Mouse (Mus musculus) hindbrain, embryonic 14.5 days (tissue): Measurements from ENCODE around the gene Mturn. TPM values are rescaled to one million over a fixed set of nuclear protein-coding genes. Genes with fewer than 3 reads are reported as not detected.

Experiments
- ATAC-seq: fragments of 200-750 bp; cut with Nextera tagmentation; 2 replicates; pipeline ENCODE4 v1.8.0; 2017; ENCODE audit warnings: moderate number of reproducible peaks, mild to moderate bottlenecking, moderate TSS enrichment, moderate library complexity; ENCODE audit not compliant: low FRiP score
- DNase-seq: peaks from one replicate; pipeline ENCODE4 v3.0.0-alpha.2; 2015; ENCODE audit warnings: low spot score
- H3K27ac ChIP-seq: fragments of 300-500 bp; sonication (generic); 2 replicates; pipeline ENCODE4 v1.5.1; 2014; ENCODE audit warnings: mild to moderate bottlenecking, moderate library complexity
- H3K27me3 ChIP-seq: fragments of 300-500 bp; sonication (generic); 2 replicates; pipeline ENCODE4 v1.6.1; 2014; ENCODE audit warnings: mild to moderate bottlenecking, low read length, mixed read lengths; ENCODE audit not compliant: control insufficient read depth, insufficient read depth
- H3K36me3 ChIP-seq: fragments of 300-500 bp; sonication (generic); replicated peaks from 2 replicates; pipeline ENCODE4 v1.6.1; 2014; ENCODE audit not compliant: control insufficient read depth, insufficient read depth
- H3K4me1 ChIP-seq: fragments of 300-500 bp; sonication (generic); replicated peaks from 2 replicates; pipeline ENCODE4 v1.6.1; 2014; ENCODE audit warnings: antibody characterized with exemption, low read length, mixed read lengths; ENCODE audit not compliant: control insufficient read depth, insufficient read depth
- H3K4me2 ChIP-seq: fragments of 300-500 bp; sonication (generic); replicated peaks from 2 replicates; pipeline ENCODE4 v1.6.1; 2014; ENCODE audit warnings: mild to moderate bottlenecking, moderate library complexity
- H3K4me3 ChIP-seq: fragments of 300-500 bp; sonication (generic); replicated peaks from 2 replicates; pipeline ENCODE4 v1.5.1; 2014; ENCODE audit warnings: mild to moderate bottlenecking, low read length
- H3K9ac ChIP-seq: fragments of 300-500 bp; sonication (generic); 2 replicates; pipeline ENCODE4 v1.6.1; 2014
- H3K9me3 ChIP-seq: fragments of 300-500 bp; sonication (generic); 2 replicates; pipeline ENCODE4 v1.6.1; 2016; ENCODE audit warnings: low read length; ENCODE audit not compliant: control insufficient read depth
- WGBS: fragments of 180-500 bp; shearing (Covaris S2); extraction: QIAGEN DNeasy Blood & Tissue Kit; methylation state at CpG from one replicate; pipeline ENCODE4 v1.1.7; 2014; 5-methylcytosine and 5-hydroxymethylcytosine counted together
- polyA plus RNA-seq: library from polyadenylated mRNA; unstranded; fragments of >200 nt; fragmentation: Nextera tagmentation; extraction: Ambion mirVana; gene quantifications from 2 replicates; pipeline ENCODE4 v1.2.1, GENCODE M21; 2014

Mturn gene
- polyA plus RNA-seq, 1 experiment from 2014 or later = 101 TPM

GRCm38 (mm10) chr6:54720512-54721251 lies 39.3 kb downstream of the Mturn start:
- 60% methylated on average over 9 of the region's 9 CpGs for WGBS
- Histone ChIP-seq H3K9ac (no peak overlapping the region), H3K9me3 (no peaks in the 10 kb centered on the region), H3K36me3 (no peaks in the 10 kb centered on the region), H3K4me2 (no peak overlapping the region), H3K4me3 (no peak overlapping the region), H3K27ac (no peak overlapping the region), H3K27me3 (0 out of 2 replicates have a peak, but pooled peaks cover 5% of the 10 kb centered on the region), H3K4me1 (peaks cover 8% of the 10 kb centered on the region; the same call in 1 of the 2 replicates)
- peak; percentile 36 for DNase-seq
- peak; percentile 62; the same call in 1 of the 2 replicates for ATAC-seq

- Histone ChIP-seq H3K27ac (no peak overlapping the region), H3K9ac (no peak overlapping the region), H3K36me3 (no peaks in the 10 kb centered on the region), H3K9me3 (no peaks in the 10 kb centered on the region), H3K27me3 (0 out of 2 replicates have a peak, but pooled peaks cover 5% of the 10 kb centered on the region), H3K4me3 (no peak overlapping the region), H3K4me1 (peaks cover 8% of the 10 kb centered on the region; the same call in 1 of the 2 replicates), H3K4me2 (no peak overlapping the region)
- 91% methylated on average over 4 of the region's 4 CpGs for WGBS
- DNase-seq (no peak), ATAC-seq (no peak)
These were observed 39.8 kb downstream of the Mturn start for GRCm38 (mm10) chr6:54721252-54721635.

GRCm38 (mm10) chr6:54726309-54726708 lies 44.9 kb downstream of the Mturn start:
- WGBS = 90% methylated on average over 6 of the region's 6 CpGs
- ATAC-seq = no peak
- Histone ChIP-seq H3K4me1 (no peaks in the 10 kb centered on the region), H3K27ac (no peak overlapping the region), H3K27me3 (0 out of 2 replicates have a peak, but pooled peaks cover 5% of the 10 kb centered on the region), H3K9me3 (no peaks in the 10 kb centered on the region), H3K4me3 (no peak overlapping the region), H3K36me3 (no peaks in the 10 kb centered on the region), H3K9ac (no peak overlapping the region), H3K4me2 (no peak overlapping the region)
- no peak for DNase-seq

- H3K27ac ChIP-seq = no peak overlapping the region
- DNase-seq (no peak), ATAC-seq (no peak)
- H3K9me3 ChIP-seq = no peaks in the 10 kb centered on the region
- H3K4me1 ChIP-seq = no peaks in the 10 kb centered on the region
- WGBS = 90% methylated on average over 6 of the region's 6 CpGs
- no peaks in the 10 kb centered on the region for H3K36me3 ChIP-seq
- H3K9ac ChIP-seq = no peak overlapping the region
- H3K4me3 ChIP-seq = no peak overlapping the region
- H3K27me3 ChIP-seq = 0 out of 2 replicates have a peak, but pooled peaks cover 5% of the 10 kb centered on the region
- no peak overlapping the region for H3K4me2 ChIP-seq
These were observed 45.4 kb downstream of the Mturn start for GRCm38 (mm10) chr6:54726796-54727195.

- Histone ChIP-seq H3K36me3 (no peaks in the 10 kb centered on the region), H3K27ac (no peak overlapping the region), H3K4me1 (no peaks in the 10 kb centered on the region), H3K4me2 (no peak overlapping the region), H3K9ac (no peak overlapping the region), H3K4me3 (no peak overlapping the region), H3K27me3 (0 out of 2 replicates have a peak, but pooled peaks cover 4% of the 10 kb centered on the region), H3K9me3 (no peaks in the 10 kb centered on the region)
- 96% methylated on average over 5 of the region's 5 CpGs for WGBS
- ATAC-seq (no peak), DNase-seq (no peak)
These were observed 46.0 kb downstream of the Mturn start for GRCm38 (mm10) chr6:54727416-54727815.

GRCm38 (mm10) chr6:54729451-54730105 lies 48.2 kb downstream of the Mturn start:
- H3K9me3 ChIP-seq = no peaks in the 10 kb centered on the region
- H3K4me2 ChIP-seq = no peak overlapping the region
- 86% methylated on average over 2 of the region's 2 CpGs for WGBS
- no peaks in the 10 kb centered on the region for H3K36me3 ChIP-seq
- no peak overlapping the region for H3K4me3 ChIP-seq
- no peak overlapping the region for H3K9ac ChIP-seq
- ATAC-seq (no peak), DNase-seq (no peak)
- H3K27me3 ChIP-seq = no peaks in the 10 kb centered on the region
- H3K27ac ChIP-seq = no peak overlapping the region
- no peaks in the 10 kb centered on the region for H3K4me1 ChIP-seq

- Histone ChIP-seq H3K27me3 (no peaks in the 10 kb centered on the region), H3K4me3 (no peak overlapping the region), H3K4me2 (no peak overlapping the region), H3K9ac (no peak overlapping the region), H3K36me3 (no peaks in the 10 kb centered on the region), H3K27ac (no peak overlapping the region), H3K4me1 (no peaks in the 10 kb centered on the region), H3K9me3 (no peaks in the 10 kb centered on the region)
- WGBS = 92% methylated on average over 3 of the region's 3 CpGs
- no peak for DNase-seq
- ATAC-seq = no peak
These were observed 50.3 kb downstream of the Mturn start for GRCm38 (mm10) chr6:54731726-54732125.

GRCm38 (mm10) chr6:54732721-54733120 lies 51.3 kb downstream of the Mturn start:
- WGBS = 62% methylated on average over 7 of the region's 7 CpGs
- H3K27me3 ChIP-seq = no peaks in the 10 kb centered on the region
- no peak for DNase-seq

GRCm38 (mm10) chr6:54736126-54736525 lies 54.7 kb downstream of the Mturn start:
- 82% methylated on average over 9 of the region's 9 CpGs for WGBS
- H3K9me3 ChIP-seq = no peaks in the 10 kb centered on the region
- no peak overlapping the region for H3K4me2 ChIP-seq
- DNase-seq (no peak), ATAC-seq (no peak)
- H3K4me3 ChIP-seq = no peak overlapping the region
- H3K9ac ChIP-seq = no peak overlapping the region
- no peaks in the 10 kb centered on the region for H3K36me3 ChIP-seq
- no peak overlapping the region for H3K27ac ChIP-seq
- H3K27me3 ChIP-seq = no peaks in the 10 kb centered on the region
- H3K4me1 ChIP-seq = no peaks in the 10 kb centered on the region

More at GRCm38 (mm10) chr6:54732721-54733120, 51.3 kb downstream of the Mturn start:
- Histone ChIP-seq H3K4me1 (no peaks in the 10 kb centered on the region), H3K27ac (no peak overlapping the region), H3K4me2 (no peak overlapping the region), H3K4me3 (no peak overlapping the region), H3K36me3 (no peaks in the 10 kb centered on the region), H3K9ac (no peak overlapping the region), H3K9me3 (no peaks in the 10 kb centered on the region)
- ATAC-seq = no peak
